Mouse (Mus musculus): ENCODE results near the gene Rpl7l1.
"Not testable (repeated sequence)": the region's sequence is repeated elsewhere in the genome, so short reads cannot be mapped to it uniquely, and the experiment has no call there.

Rpl7l1 gene

GRCm38 (mm10) chr17:46782341-46783221 is at the start of gene Rpl7l1:
Gene Rpl7l1, minus strand, starts transcription at chr17:46782672.
- DNase-seq (ENCODE audit: low read depth, low spot score): peak; percentile 89

- no peak for DNase-seq (ENCODE audit: low read depth, low spot score)
These were observed 47.5 kb upstream of the Rpl7l1 start for GRCm38 (mm10) chr17:46829856-46830535.

DNA sequence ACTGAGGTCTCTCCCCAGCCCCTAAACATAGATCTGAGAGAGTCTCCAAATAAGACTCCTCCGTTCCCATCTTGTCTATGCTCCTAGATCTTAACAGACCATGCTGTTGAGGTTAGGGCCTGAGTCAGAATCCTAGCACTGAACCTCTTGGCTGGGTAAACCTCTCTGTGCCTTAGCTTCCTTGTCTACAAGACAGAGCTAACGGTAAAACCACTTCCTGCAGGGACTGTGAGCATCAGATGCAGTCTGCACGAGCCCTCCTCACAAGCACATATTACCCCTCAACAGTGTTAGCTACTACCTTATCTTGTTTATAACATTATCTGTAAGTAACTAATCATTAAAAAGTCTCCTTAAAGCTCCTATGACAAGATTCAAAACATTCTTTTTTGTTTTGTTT is 46.5 kb upstream of the Rpl7l1 start:
- no peak for DNase-seq (ENCODE audit: low read depth, low spot score)

DNA sequence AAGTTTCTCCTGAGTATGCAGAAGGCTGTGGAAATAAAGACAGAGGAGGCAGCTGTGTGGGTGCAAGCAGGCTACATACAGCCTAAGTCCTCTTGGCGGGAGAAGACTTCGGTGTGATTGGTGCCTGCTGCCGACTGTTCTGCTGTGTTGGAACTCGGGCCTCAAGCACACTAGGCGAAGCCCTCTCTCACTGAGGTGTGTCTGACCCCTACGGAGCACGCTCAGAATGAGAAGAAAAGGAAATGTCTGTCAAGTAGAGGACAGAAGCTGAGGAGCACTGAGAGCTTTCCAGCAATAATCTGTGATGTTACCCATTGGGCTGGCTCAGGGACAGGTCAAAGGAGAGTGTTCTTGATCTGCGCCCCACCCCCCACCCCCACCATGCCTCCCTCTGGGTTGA is 40.6 kb upstream of the Rpl7l1 start:
- no peak for DNase-seq (ENCODE audit: low read depth, low spot score)

GRCm38 (mm10) chr17:46820628-46821027 is 38.2 kb upstream of the Rpl7l1 start:
- DNase-seq (ENCODE audit: low read depth, low spot score): no peak

GRCm38 (mm10) chr17:46817734-46818158 is 35.3 kb upstream of the Rpl7l1 start:
- no peak for DNase-seq (ENCODE audit: low read depth, low spot score)

DNA sequence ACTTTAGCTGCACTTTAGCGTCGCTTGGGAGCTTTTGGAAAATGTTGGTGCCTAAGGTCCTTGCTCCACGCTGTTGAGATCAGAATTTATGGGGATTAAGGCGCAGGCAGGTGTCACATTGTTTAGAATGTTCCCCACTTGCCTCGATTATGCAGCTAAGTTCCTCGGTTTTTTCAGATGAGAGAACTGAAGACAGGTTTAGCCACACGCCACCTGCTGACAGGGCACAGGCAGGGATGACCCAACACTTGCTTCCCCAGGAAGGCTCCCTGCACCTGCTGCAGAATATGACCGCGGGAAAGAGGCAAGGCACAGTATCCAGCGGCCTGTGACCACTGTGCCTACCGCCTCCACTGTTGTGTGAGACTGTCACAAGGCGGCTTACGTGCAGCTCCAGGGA is 33.8 kb upstream of the Rpl7l1 start:
- DNase-seq (ENCODE audit: low read depth, low spot score): no peak

DNA sequence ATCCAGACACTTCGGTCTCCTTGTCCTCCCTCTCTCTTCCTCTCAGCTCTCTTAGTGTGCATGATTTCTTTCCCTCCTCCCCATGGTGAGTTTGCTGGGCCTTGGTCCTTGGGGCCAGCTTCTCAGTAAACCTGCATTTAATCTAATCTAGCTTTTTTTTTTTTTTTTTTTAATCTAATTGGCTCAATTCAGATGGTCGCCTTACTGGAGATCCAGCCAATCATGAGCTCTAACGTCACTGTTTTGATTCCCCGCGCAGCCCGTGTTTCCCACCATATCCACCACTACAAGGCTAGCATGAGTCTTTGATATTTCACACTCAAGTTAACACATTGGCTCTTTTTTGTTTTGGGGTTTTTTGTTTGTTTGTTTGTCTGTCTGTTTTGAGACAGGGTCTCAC is 32.0 kb upstream of the Rpl7l1 start:
- DNase-seq (ENCODE audit: low read depth, low spot score): no peak

GRCm38 (mm10) chr17:46813637-46814036 is 31.2 kb upstream of the Rpl7l1 start:
- no peak for DNase-seq (ENCODE audit: low read depth, low spot score)

GRCm38 (mm10) chr17:46812442-46812841 is 30.0 kb upstream of the Rpl7l1 start:
- no peak for DNase-seq (ENCODE audit: low read depth, low spot score)

GRCm38 (mm10) chr17:46810672-46811071 is 28.2 kb upstream of the Rpl7l1 start:
- no peak for DNase-seq (ENCODE audit: low read depth, low spot score)

GRCm38 (mm10) chr17:46809131-46809830 is 26.8 kb upstream of the Rpl7l1 start:
- DNase-seq (ENCODE audit: low read depth, low spot score): no peak

- DNase-seq (ENCODE audit: low read depth, low spot score): no peak
These were observed 25.9 kb upstream of the Rpl7l1 start for GRCm38 (mm10) chr17:46808376-46808775.

- no peak for DNase-seq (ENCODE audit: low read depth, low spot score)
These were observed 19.3 kb upstream of the Rpl7l1 start for GRCm38 (mm10) chr17:46801761-46802160.

- no peak for DNase-seq (ENCODE audit: low read depth, low spot score)
These were observed 17.2 kb upstream of the Rpl7l1 start for GRCm38 (mm10) chr17:46799680-46800079.

GRCm38 (mm10) chr17:46797386-46797785 is 14.9 kb upstream of the Rpl7l1 start:
- no peak for DNase-seq (ENCODE audit: low read depth, low spot score)

- no peak for DNase-seq (ENCODE audit: low read depth, low spot score)
These were observed 14.3 kb upstream of the Rpl7l1 start for GRCm38 (mm10) chr17:46796743-46797142.

- DNase-seq (ENCODE audit: low read depth, low spot score): no peak
These were observed 10.5 kb upstream of the Rpl7l1 start for GRCm38 (mm10) chr17:46792963-46793362.

- DNase-seq (ENCODE audit: low read depth, low spot score): not testable (repeated sequence)
These were observed 5.5 kb upstream of the Rpl7l1 start for GRCm38 (mm10) chr17:46787974-46788373.

GRCm38 (mm10) chr17:46786952-46787351 is 4.5 kb upstream of the Rpl7l1 start:
- DNase-seq (ENCODE audit: low read depth, low spot score): no peak

- DNase-seq (ENCODE audit: low read depth, low spot score): no peak
These were observed 722 bp upstream of the Rpl7l1 start for GRCm38 (mm10) chr17:46783222-46783565.

- no peak for DNase-seq (ENCODE audit: low read depth, low spot score)
These were observed 596 bp downstream of the Rpl7l1 start for GRCm38 (mm10) chr17:46781876-46782275.
